Mouse (Mus musculus): Measurements from ENCODE around the gene Mlf2. TPM values are rescaled to one million over a fixed set of nuclear protein-coding genes. Genes with fewer than 3 reads are reported as not detected.

Gene Mlf2
- polyA plus RNA-seq, 1 experiment, result 547 TPM

GRCm38 (mm10) chr6:124907767-124908166, 23.4 kb upstream of the Mlf2 start:
- no peak overlapping the region for H3K4me3 ChIP-seq (ENCODE audit: insufficient read depth, poor library complexity, severe bottlenecking)
- H3K36me3 ChIP-seq (ENCODE audit: control insufficient read depth, insufficient read depth), result peaks cover under 1% of the 10 kb centered on the region
- no peaks in the 10 kb centered on the region for H3K79me3 ChIP-seq (ENCODE audit: low read depth)
- no peak overlapping the region for H3ac ChIP-seq (ENCODE audit: control insufficient read depth, insufficient read length, low read depth)
- H3K27me3 ChIP-seq (ENCODE audit: control insufficient read depth, insufficient read depth, insufficient read length), result no peaks in the 10 kb centered on the region
- TF ChIP-seq CTCF (IDR thresholded peaks at IDR 0.05; ENCODE audit: control insufficient read depth, insufficient read depth, insufficient read length), result no peak
- no peak for TF ChIP-seq CEBPB (IDR thresholded peaks at IDR 0.05; ENCODE audit: low read depth)
- TF ChIP-seq MAX (IDR thresholded peaks at IDR 0.05), result no peak
- no peak for TF ChIP-seq FOSL1 (IDR thresholded peaks at IDR 0.05; ENCODE audit: insufficient read depth, low read length, poor library complexity, severe bottlenecking)
- no peak for TF ChIP-seq USF1 (IDR thresholded peaks at IDR 0.05; ENCODE audit: low read depth)
- no peak for TF ChIP-seq MYOG (IDR thresholded peaks at IDR 0.05; ENCODE audit: control insufficient read depth, extremely low read depth, insufficient read length)
- TF ChIP-seq MYOD1 (IDR thresholded peaks at IDR 0.05; ENCODE audit: control insufficient read depth, insufficient read length, low read depth), result no peak
- no peaks in the 10 kb centered on the region for H3K79me2 ChIP-seq (ENCODE audit: control insufficient read depth, insufficient read depth)

- H3K79me3 ChIP-seq (ENCODE audit: low read depth), result peaks cover 3% of the 10 kb centered on the region
- TF ChIP-seq USF1 (IDR thresholded peaks at IDR 0.05; ENCODE audit: low read depth) (no peak), MAX (IDR thresholded peaks at IDR 0.05) (no peak), FOSL1 (IDR thresholded peaks at IDR 0.05; ENCODE audit: insufficient read depth, low read length, poor library complexity, severe bottlenecking) (no peak), MYOG (IDR thresholded peaks at IDR 0.05; ENCODE audit: control insufficient read depth, extremely low read depth, insufficient read length) (no peak), CEBPB (IDR thresholded peaks at IDR 0.05; ENCODE audit: low read depth) (no peak), CTCF (IDR thresholded peaks at IDR 0.05; ENCODE audit: control insufficient read depth, insufficient read depth, insufficient read length) (no peak), MYOD1 (IDR thresholded peaks at IDR 0.05; ENCODE audit: control insufficient read depth, insufficient read length, low read depth) (no peak)
- no peak overlapping the region for H3ac ChIP-seq (ENCODE audit: control insufficient read depth, insufficient read length, low read depth)
- no peak overlapping the region for H3K4me3 ChIP-seq (ENCODE audit: insufficient read depth, poor library complexity, severe bottlenecking)
- no peaks in the 10 kb centered on the region for H3K27me3 ChIP-seq (ENCODE audit: control insufficient read depth, insufficient read depth, insufficient read length)
- peaks cover under 1% of the 10 kb centered on the region for H3K79me2 ChIP-seq (ENCODE audit: control insufficient read depth, insufficient read depth)
- peaks cover 23% of the 10 kb centered on the region for H3K36me3 ChIP-seq (ENCODE audit: control insufficient read depth, insufficient read depth)
Measured at GRCm38 (mm10) chr6:124910032-124910431, 21.2 kb upstream of the Mlf2 start.

GRCm38 (mm10) chr6:124911533-124912218, 19.5 kb upstream of the Mlf2 start, which contains the start of gene Lag3:
TSS of gene Lag3 (minus strand) at chr6:124911705.
- peaks cover 34% of the 10 kb centered on the region for H3K36me3 ChIP-seq (ENCODE audit: control insufficient read depth, insufficient read depth)
- TF ChIP-seq FOSL1 (IDR thresholded peaks at IDR 0.05; ENCODE audit: insufficient read depth, low read length, poor library complexity, severe bottlenecking) (no peak), MYOG (IDR thresholded peaks at IDR 0.05; ENCODE audit: control insufficient read depth, extremely low read depth, insufficient read length) (no peak), MYOD1 (IDR thresholded peaks at IDR 0.05; ENCODE audit: control insufficient read depth, insufficient read length, low read depth) (no peak), CEBPB (IDR thresholded peaks at IDR 0.05; ENCODE audit: low read depth) (no peak), CTCF (IDR thresholded peaks at IDR 0.05; ENCODE audit: control insufficient read depth, insufficient read depth, insufficient read length) (no peak), MAX (IDR thresholded peaks at IDR 0.05) (no peak), USF1 (IDR thresholded peaks at IDR 0.05; ENCODE audit: low read depth) (no peak)
- no peak within 1 kb of the TSS for H3K4me3 ChIP-seq (ENCODE audit: insufficient read depth, poor library complexity, severe bottlenecking)
- H3K27me3 ChIP-seq (ENCODE audit: control insufficient read depth, insufficient read depth, insufficient read length), result no peaks in the 10 kb centered on the region
- H3K79me3 ChIP-seq (ENCODE audit: low read depth), result peaks cover 18% of the 10 kb centered on the region
- peaks cover 17% of the 10 kb centered on the region for H3K79me2 ChIP-seq (ENCODE audit: control insufficient read depth, insufficient read depth)
- no peak within 1 kb of the TSS for H3ac ChIP-seq (ENCODE audit: control insufficient read depth, insufficient read length, low read depth)

- no peak overlapping the region for H3ac ChIP-seq (ENCODE audit: control insufficient read depth, insufficient read length, low read depth)
- peaks cover 22% of the 10 kb centered on the region for H3K79me2 ChIP-seq (ENCODE audit: control insufficient read depth, insufficient read depth)
- H3K4me3 ChIP-seq (ENCODE audit: insufficient read depth, poor library complexity, severe bottlenecking), result no peak overlapping the region
- H3K36me3 ChIP-seq (ENCODE audit: control insufficient read depth, insufficient read depth), result peaks cover 34% of the 10 kb centered on the region
- no peaks in the 10 kb centered on the region for H3K27me3 ChIP-seq (ENCODE audit: control insufficient read depth, insufficient read depth, insufficient read length)
- H3K79me3 ChIP-seq (ENCODE audit: low read depth), result peaks cover 22% of the 10 kb centered on the region
- no peak for TF ChIP-seq CEBPB (IDR thresholded peaks at IDR 0.05; ENCODE audit: low read depth)
- TF ChIP-seq MAX (IDR thresholded peaks at IDR 0.05), result no peak
- no peak for TF ChIP-seq CTCF (IDR thresholded peaks at IDR 0.05; ENCODE audit: control insufficient read depth, insufficient read depth, insufficient read length)
- TF ChIP-seq MYOG (IDR thresholded peaks at IDR 0.05; ENCODE audit: control insufficient read depth, extremely low read depth, insufficient read length), result no peak
- no peak for TF ChIP-seq USF1 (IDR thresholded peaks at IDR 0.05; ENCODE audit: low read depth)
- TF ChIP-seq FOSL1 (IDR thresholded peaks at IDR 0.05; ENCODE audit: insufficient read depth, low read length, poor library complexity, severe bottlenecking), result no peak
- TF ChIP-seq MYOD1 (IDR thresholded peaks at IDR 0.05; ENCODE audit: control insufficient read depth, insufficient read length, low read depth), result no peak
Measured at GRCm38 (mm10) chr6:124913214-124913613, 18.0 kb upstream of the Mlf2 start.

- Histone ChIP-seq H3ac (ENCODE audit: control insufficient read depth, insufficient read length, low read depth) (no peak overlapping the region), H3K79me3 (ENCODE audit: low read depth) (peaks cover 22% of the 10 kb centered on the region), H3K36me3 (ENCODE audit: control insufficient read depth, insufficient read depth) (peaks cover 34% of the 10 kb centered on the region), H3K4me3 (ENCODE audit: insufficient read depth, poor library complexity, severe bottlenecking) (no peak overlapping the region), H3K27me3 (ENCODE audit: control insufficient read depth, insufficient read depth, insufficient read length) (no peaks in the 10 kb centered on the region), H3K79me2 (ENCODE audit: control insufficient read depth, insufficient read depth) (peaks cover 25% of the 10 kb centered on the region)
- TF ChIP-seq CTCF (IDR thresholded peaks at IDR 0.05; ENCODE audit: control insufficient read depth, insufficient read depth, insufficient read length) (no peak), MAX (IDR thresholded peaks at IDR 0.05) (no peak), FOSL1 (IDR thresholded peaks at IDR 0.05; ENCODE audit: insufficient read depth, low read length, poor library complexity, severe bottlenecking) (no peak), MYOG (IDR thresholded peaks at IDR 0.05; ENCODE audit: control insufficient read depth, extremely low read depth, insufficient read length) (no peak), USF1 (IDR thresholded peaks at IDR 0.05; ENCODE audit: low read depth) (no peak), CEBPB (IDR thresholded peaks at IDR 0.05; ENCODE audit: low read depth) (no peak), MYOD1 (IDR thresholded peaks at IDR 0.05; ENCODE audit: control insufficient read depth, insufficient read length, low read depth) (no peak)
Measured at GRCm38 (mm10) chr6:124913721-124914285, 17.4 kb upstream of the Mlf2 start.
